Mouse (Mus musculus): ENCODE results near the gene Tpr.

Gene Tpr

GRCm38 (mm10) chr1:150392638-150393487, at the start of gene Tpr, which contains the start of gene Odr4:
Tpr (plus strand) TSS chr1:150392838.
Odr4 (minus strand) TSS chr1:150393080.
- DNase-seq = peak; percentile 99

GRCm38 (mm10) chr1:150360864-150361263, 31.8 kb upstream of the Tpr start:
- no peak for DNase-seq

- DNase-seq = no peak
Observed at GRCm38 (mm10) chr1:150372895-150373294, 19.7 kb upstream of the Tpr start.

- DNase-seq = no peak
Observed at GRCm38 (mm10) chr1:150374247-150374646, 18.4 kb upstream of the Tpr start.

GRCm38 (mm10) chr1:150384138-150384537, 8.5 kb upstream of the Tpr start:
- DNase-seq = no peak

GRCm38 (mm10) chr1:150387572-150387971, 5.1 kb upstream of the Tpr start:
- DNase-seq = no peak

GRCm38 (mm10) chr1:150389390-150390129, 3.1 kb upstream of the Tpr start:
- no peak for DNase-seq

GRCm38 (mm10) chr1:150391931-150392637, 554 bp upstream of the Tpr start:
- DNase-seq = no peak

- DNase-seq = no peak
Observed at GRCm38 (mm10) chr1:150393488-150393852, 832 bp downstream of the Tpr start.

- no peak for DNase-seq
Observed at GRCm38 (mm10) chr1:150396001-150396400, 3.4 kb downstream of the Tpr start.

GRCm38 (mm10) chr1:150403914-150404313, 11.3 kb downstream of the Tpr start:
- DNase-seq = no peak

- DNase-seq = no peak
Observed at GRCm38 (mm10) chr1:150404555-150404954, 11.9 kb downstream of the Tpr start.

GRCm38 (mm10) chr1:150407285-150407684, 14.6 kb downstream of the Tpr start:
- no peak for DNase-seq

GRCm38 (mm10) chr1:150409996-150410395, 17.4 kb downstream of the Tpr start:
- no peak for DNase-seq

- no peak for DNase-seq
Observed at GRCm38 (mm10) chr1:150416006-150416405, 23.4 kb downstream of the Tpr start.

- no peak for DNase-seq
Observed at GRCm38 (mm10) chr1:150418426-150418825, 25.8 kb downstream of the Tpr start.

- DNase-seq = peak; percentile 52
Observed at GRCm38 (mm10) chr1:150425665-150426064, 33.0 kb downstream of the Tpr start.

GRCm38 (mm10) chr1:150426216-150426615, 33.6 kb downstream of the Tpr start:
- no peak for DNase-seq

- DNase-seq = no peak
Observed at GRCm38 (mm10) chr1:150438641-150439040, 46.0 kb downstream of the Tpr start.

GRCm38 (mm10) chr1:150441731-150442130, 49.1 kb downstream of the Tpr start:
- no peak for DNase-seq

GRCm38 (mm10) chr1:150458977-150459376, 66.3 kb downstream of the Tpr start:
- DNase-seq = no peak

- DNase-seq = no peak
Observed at GRCm38 (mm10) chr1:150459599-150459998, 67.0 kb downstream of the Tpr start.

- DNase-seq = no peak
Observed at GRCm38 (mm10) chr1:150460595-150460994, 68.0 kb downstream of the Tpr start.
